ENCODE assay signal across 8 mouse cellular contexts in genomic region chr17:46031621-46032211, GRCm38 (mm10). TPM values are rescaled to one million over a fixed set of nuclear protein-coding genes. Genes with fewer than 3 reads are reported as not detected.
A peak's percentile ranks its signal among the peaks of the same experiment; 100 is the strongest.
DNase-seq lines count a peak whose midpoint lies in the region; ATAC-seq and TF ChIP-seq lines count a peak whose summit lies in the region.

No protein-coding gene starts in this region.

- H3K4me2 ChIP-seq in forebrain, embryonic 14.5 days (ENCODE audit: low read length), result peak overlapping the region; percentile 90
- H3K4me2 ChIP-seq in lung, embryonic 16.5 days (ENCODE audit: low read depth, low read length), result peak overlapping the region; percentile 71

- TF ChIP-seq CTCF in C2C12 (IDR thresholded peaks at IDR 0.05; ENCODE audit: control insufficient read depth, insufficient read depth, insufficient read length), result no peak

- H3K4me3 ChIP-seq in C2C12 (ENCODE audit: insufficient read depth, poor library complexity, severe bottlenecking), result peak overlapping the region; percentile 95
- peak overlapping the region; percentile 89 for H3K4me3 ChIP-seq in forebrain, embryonic 14.5 days (ENCODE audit: low read depth, low read length)
- H3K4me3 ChIP-seq in lung, embryonic 16.5 days (ENCODE audit: low read length), result peak overlapping the region; percentile 89

- H3K9me3 ChIP-seq in forebrain, embryonic 14.5 days (replicated peaks; ENCODE audit: control insufficient read depth, low read length), result no peaks in the 10 kb centered on the region
- H3K9me3 ChIP-seq in lung, embryonic 16.5 days (ENCODE audit: control insufficient read depth, low read length), result no peaks in the 10 kb centered on the region

- H3K79me2 ChIP-seq in C2C12 (ENCODE audit: control insufficient read depth, insufficient read depth), result peaks cover 55% of the 10 kb centered on the region

- H3ac ChIP-seq in C2C12 (ENCODE audit: control insufficient read depth, insufficient read length, low read depth), result peak overlapping the region; percentile 94

- peak overlapping the region; percentile 91 for H3K9ac ChIP-seq in forebrain, embryonic 14.5 days (ENCODE audit: low read length)
- H3K9ac ChIP-seq in lung, embryonic 16.5 days (ENCODE audit: low read length), result peak overlapping the region; percentile 97

- H3K27me3 ChIP-seq in C2C12 (ENCODE audit: control insufficient read depth, insufficient read depth, insufficient read length), result no peaks in the 10 kb centered on the region
- no peaks in the 10 kb centered on the region for H3K27me3 ChIP-seq in forebrain, embryonic 14.5 days (replicated peaks; ENCODE audit: control insufficient read depth, insufficient read depth, low read length)
- H3K27me3 ChIP-seq in lung, embryonic 16.5 days (ENCODE audit: control insufficient read depth, insufficient read depth, low read depth, low read length), result no peaks in the 10 kb centered on the region

- peak overlapping the region; percentile 87 for H3K27ac ChIP-seq in forebrain, embryonic 14.5 days (ENCODE audit: low read depth, low read length)
- H3K27ac ChIP-seq in lung, embryonic 16.5 days (ENCODE audit: low read length), result peak overlapping the region; percentile 95

- H3K4me1 ChIP-seq in forebrain, embryonic 14.5 days (ENCODE audit: control insufficient read depth, insufficient read depth, low read length), result peaks cover 29% of the 10 kb centered on the region
- peaks cover 41% of the 10 kb centered on the region for H3K4me1 ChIP-seq in lung, embryonic 16.5 days (replicated peaks; ENCODE audit: control insufficient read depth, insufficient read depth, low read length)

- peaks cover 16% of the 10 kb centered on the region for H3K36me3 ChIP-seq in C2C12 (ENCODE audit: control insufficient read depth, insufficient read depth)
- H3K36me3 ChIP-seq in forebrain, embryonic 14.5 days (ENCODE audit: control insufficient read depth, insufficient read depth, low read length), result no peaks in the 10 kb centered on the region
- H3K36me3 ChIP-seq in lung, embryonic 16.5 days (ENCODE audit: control insufficient read depth, insufficient read depth, low read length), result no peaks in the 10 kb centered on the region

- no peak for ATAC-seq in forebrain, embryonic 14.5 days
- peak; percentile 11; the same call in 1 of the 2 replicates for ATAC-seq in lung, embryonic 16.5 days (ENCODE audit: low read depth)

- intact Hi-C loops in heart, postnatal 36 days (cut with DNase I), result loop anchor here (1.0 to 10.0 kb wide), 7 partner anchors 74 to 447 kb away; no protein-coding TSS in a partner anchor

- WGBS in forebrain, embryonic 14.5 days, result under 1% methylated on average over 50 of the region's 50 CpGs
- under 1% methylated on average over 46 of the region's 50 CpGs for WGBS in lung, embryonic 16.5 days

- DNase-seq in brain, adult 2 months (ENCODE audit: low read depth, low spot score), result peak; percentile 58
- DNase-seq in forebrain, embryonic 14.5 days (ENCODE audit: low spot score), result no peak
- peak; percentile 63 to 76 for DNase-seq in heart, postnatal 36 days
- peak; percentile 52 to 56 for DNase-seq in layer of hippocampus, postnatal 14 days (ENCODE audit: low spot score in 2 of 2)
- DNase-seq in ovary, postnatal 14 days (ENCODE audit: low spot score), result peak; percentile 46
- DNase-seq in urinary bladder, adult 2 months (ENCODE audit: low spot score), result peak; percentile 60

- H3K79me3 ChIP-seq in C2C12 (ENCODE audit: low read depth), result peaks cover 52% of the 10 kb centered on the region

TF ChIP-seq in C2C12, 6 proteins besides CTCF, POLR2A, EP300 and RAD21:
- TF ChIP-seq MYOG (IDR thresholded peaks at IDR 0.05; ENCODE audit: control insufficient read depth, extremely low read depth, insufficient read length) (no peak), MYOD1 (IDR thresholded peaks at IDR 0.05; ENCODE audit: control insufficient read depth, insufficient read length, low read depth) (no peak), FOSL1 (IDR thresholded peaks at IDR 0.05; ENCODE audit: insufficient read depth, low read length, poor library complexity, severe bottlenecking) (no peak), USF1 (IDR thresholded peaks at IDR 0.05; ENCODE audit: low read depth) (no peak)

RNA-seq across cellular contexts. Expression of gene Vegfa, which starts 0.5 kb away (rescaled TPM):
- 52.5 TPM for polyA plus RNA-seq in C2C12 (2012; fragmentation: generic; extraction: Trizol)
- polyA plus RNA-seq in forebrain, embryonic 14.5 days (2014; fragmentation: Nextera tagmentation; extraction: Ambion mirVana), result 2.3 and 2.6 TPM in 2 replicates
- total RNA-seq in heart, postnatal 36 days (2021), result 100 to 1,000 TPM; 203 to 277 TPM
- total RNA-seq in layer of hippocampus, postnatal 14 days (2021), result 10 to 100 TPM; 79.6 to 96.5 TPM
- polyA plus RNA-seq in lung, embryonic 16.5 days (2015; fragmentation: Nextera tagmentation; extraction: Ambion mirVana), result 4.5 and 5.7 TPM in 2 replicates
- polyA plus RNA-seq in urinary bladder, adult 2 months (2012; rRNA removed), result 98.3 and 138 TPM in 2 replicates
